Mouse (Mus musculus): ENCODE results near the gene Stk39.

Stk39 gene

GRCm38 (mm10) chr2:68289177-68289576 lies 182.9 kb downstream of the Stk39 start:
- no peak for DNase-seq (ENCODE audit: low read depth, low spot score)

GRCm38 (mm10) chr2:68288106-68288505 lies 184.0 kb downstream of the Stk39 start:
- DNase-seq (ENCODE audit: low read depth, low spot score) = no peak

- DNase-seq (ENCODE audit: low read depth, low spot score) = no peak
Observed at GRCm38 (mm10) chr2:68284391-68284790, 187.7 kb downstream of the Stk39 start.

GRCm38 (mm10) chr2:68283021-68283548 lies 189.0 kb downstream of the Stk39 start:
- no peak for DNase-seq (ENCODE audit: low read depth, low spot score)

- DNase-seq (ENCODE audit: low read depth, low spot score) = no peak
Observed at GRCm38 (mm10) chr2:68281575-68281974, 190.5 kb downstream of the Stk39 start.

GRCm38 (mm10) chr2:68271301-68271700 lies 200.8 kb downstream of the Stk39 start:
- DNase-seq (ENCODE audit: low read depth, low spot score) = no peak

GRCm38 (mm10) chr2:68270836-68271235 lies 201.2 kb downstream of the Stk39 start:
- DNase-seq (ENCODE audit: low read depth, low spot score) = no peak

- no peak for DNase-seq (ENCODE audit: low read depth, low spot score)
Observed at GRCm38 (mm10) chr2:68269646-68270045, 202.4 kb downstream of the Stk39 start.

- DNase-seq (ENCODE audit: low read depth, low spot score) = no peak
Observed at GRCm38 (mm10) chr2:68264826-68265225, 207.2 kb downstream of the Stk39 start.

- DNase-seq (ENCODE audit: low read depth, low spot score) = no peak
Observed at GRCm38 (mm10) chr2:68260911-68261310, 211.2 kb downstream of the Stk39 start.

- no peak for DNase-seq (ENCODE audit: low read depth, low spot score)
Observed at GRCm38 (mm10) chr2:68257571-68257970, 214.5 kb downstream of the Stk39 start.

- DNase-seq (ENCODE audit: low read depth, low spot score) = no peak
Observed at GRCm38 (mm10) chr2:68256472-68256871, 215.6 kb downstream of the Stk39 start.

GRCm38 (mm10) chr2:68254756-68255155 lies 217.3 kb downstream of the Stk39 start:
- DNase-seq (ENCODE audit: low read depth, low spot score) = no peak

- DNase-seq (ENCODE audit: low read depth, low spot score) = no peak
Observed at GRCm38 (mm10) chr2:68253222-68253621, 218.8 kb downstream of the Stk39 start.

- no peak for DNase-seq (ENCODE audit: low read depth, low spot score)
Observed at GRCm38 (mm10) chr2:68252048-68252758, 219.9 kb downstream of the Stk39 start.

GRCm38 (mm10) chr2:68250897-68251296 lies 221.2 kb downstream of the Stk39 start:
- DNase-seq (ENCODE audit: low read depth, low spot score) = peak; percentile 31

- DNase-seq (ENCODE audit: low read depth, low spot score) = peak; percentile 93
Observed at GRCm38 (mm10) chr2:68249855-68250424, 222.1 kb downstream of the Stk39 start.

- DNase-seq (ENCODE audit: low read depth, low spot score) = no peak
Observed at GRCm38 (mm10) chr2:68246284-68246683, 225.8 kb downstream of the Stk39 start.

- peak; percentile 31 for DNase-seq (ENCODE audit: low read depth, low spot score)
Observed at GRCm38 (mm10) chr2:68244556-68244955, 227.5 kb downstream of the Stk39 start.

GRCm38 (mm10) chr2:68243879-68244553 lies 228.1 kb downstream of the Stk39 start:
- no peak for DNase-seq (ENCODE audit: low read depth, low spot score)

GRCm38 (mm10) chr2:68243273-68243672 lies 228.8 kb downstream of the Stk39 start:
- no peak for DNase-seq (ENCODE audit: low read depth, low spot score)

GRCm38 (mm10) chr2:68242069-68242468 lies 230.0 kb downstream of the Stk39 start:
- no peak for DNase-seq (ENCODE audit: low read depth, low spot score)

GRCm38 (mm10) chr2:68241640-68242039 lies 230.4 kb downstream of the Stk39 start:
- no peak for DNase-seq (ENCODE audit: low read depth, low spot score)
